Mouse (Mus musculus) skeletal muscle tissue, adult 2 months (tissue): ENCODE measurements around the gene Pde4d.

Experiments used
- DNase-seq: peaks from one replicate; pipeline ENCODE4 v3.0.0-alpha.2; 2012; ENCODE audit warnings: low read depth, low spot score

The Pde4d gene

GRCm38 (mm10) chr13:108824638-108825310 lies 375.0 kb downstream of the Pde4d start:
- no peak for DNase-seq

- no peak for DNase-seq
Measured at GRCm38 (mm10) chr13:108825501-108825900, 375.8 kb downstream of the Pde4d start.

- no peak for DNase-seq
Measured at GRCm38 (mm10) chr13:108834197-108834596, 384.4 kb downstream of the Pde4d start.

- no peak for DNase-seq
Measured at GRCm38 (mm10) chr13:108836314-108836713, 386.6 kb downstream of the Pde4d start.

- no peak for DNase-seq
Measured at GRCm38 (mm10) chr13:108839142-108839541, 389.4 kb downstream of the Pde4d start.

GRCm38 (mm10) chr13:108854090-108854489 lies 404.3 kb downstream of the Pde4d start:
- no peak for DNase-seq

GRCm38 (mm10) chr13:108856776-108857435 lies 407.2 kb downstream of the Pde4d start:
- no peak for DNase-seq

GRCm38 (mm10) chr13:108859336-108859735 lies 409.6 kb downstream of the Pde4d start:
- no peak for DNase-seq

GRCm38 (mm10) chr13:108860737-108861136 lies 411.0 kb downstream of the Pde4d start:
- no peak for DNase-seq

GRCm38 (mm10) chr13:108861707-108862106 lies 412.0 kb downstream of the Pde4d start:
- DNase-seq = no peak

- no peak for DNase-seq
Measured at GRCm38 (mm10) chr13:108862173-108862572, 412.4 kb downstream of the Pde4d start.

- DNase-seq = no peak
Measured at GRCm38 (mm10) chr13:108900160-108900559, 450.4 kb downstream of the Pde4d start.

GRCm38 (mm10) chr13:108905121-108905520 lies 455.4 kb downstream of the Pde4d start:
- DNase-seq = no peak

GRCm38 (mm10) chr13:108909193-108909592 lies 459.4 kb downstream of the Pde4d start:
- DNase-seq = no peak

- DNase-seq = peak; percentile 7
Measured at GRCm38 (mm10) chr13:108914626-108915025, 464.9 kb downstream of the Pde4d start.

- no peak for DNase-seq
Measured at GRCm38 (mm10) chr13:108921146-108921545, 471.4 kb downstream of the Pde4d start.

GRCm38 (mm10) chr13:108934854-108935253 lies 485.1 kb downstream of the Pde4d start:
- DNase-seq = no peak

GRCm38 (mm10) chr13:108937272-108937671 lies 487.5 kb downstream of the Pde4d start:
- no peak for DNase-seq

- DNase-seq = no peak
Measured at GRCm38 (mm10) chr13:108952911-108953310, 503.2 kb downstream of the Pde4d start.

GRCm38 (mm10) chr13:108956059-108956458 lies 506.3 kb downstream of the Pde4d start:
- no peak for DNase-seq

- no peak for DNase-seq
Measured at GRCm38 (mm10) chr13:108964056-108964455, 514.3 kb downstream of the Pde4d start.

GRCm38 (mm10) chr13:108981144-108981543 lies 531.4 kb downstream of the Pde4d start:
- no peak for DNase-seq

GRCm38 (mm10) chr13:108998739-108999138 lies 549.0 kb downstream of the Pde4d start:
- DNase-seq = no peak
